Mouse (Mus musculus) liver, embryonic 11.5 days (tissue): ENCODE results near the gene St8sia1. TPM values are rescaled to one million over a fixed set of nuclear protein-coding genes. Genes with fewer than 3 reads are reported as not detected.

Source experiments
- ATAC-seq: fragments of 200-750 bp; cut with Nextera tagmentation; replicated peaks from 2 replicates; pipeline ENCODE4 v1.8.0; 2017; ENCODE audit warnings: moderate number of reproducible peaks, mild to moderate bottlenecking, moderate TSS enrichment, moderate library complexity; ENCODE audit not compliant: low FRiP score
- DNase-seq: peaks from one replicate; pipeline ENCODE4 v3.0.0-alpha.2; 2017; ENCODE audit warnings: low spot score
- H3K27ac ChIP-seq: fragments of 300-500 bp; sonication (generic); 2 replicates; pipeline ENCODE4 v1.5.1; 2014; ENCODE audit warnings: mild to moderate bottlenecking, low read depth, low read length, control low read depth
- H3K27me3 ChIP-seq: fragments of 300-500 bp; sonication (generic); replicated peaks from 2 replicates; pipeline ENCODE4 v1.6.1; 2014; ENCODE audit warnings: low read length, mixed read lengths; ENCODE audit not compliant: control insufficient read depth, insufficient read depth
- H3K36me3 ChIP-seq: fragments of 300-500 bp; sonication (generic); 2 replicates; pipeline ENCODE4 v1.6.1; 2014; ENCODE audit warnings: mild to moderate bottlenecking, low read length, moderate library complexity, mixed read lengths; ENCODE audit not compliant: control insufficient read depth, insufficient read depth
- H3K4me1 ChIP-seq: fragments of 300-500 bp; sonication (generic); replicated peaks from 2 replicates; pipeline ENCODE4 v1.6.1; 2014; ENCODE audit warnings: low read length, mixed read lengths; ENCODE audit not compliant: control insufficient read depth, insufficient read depth
- H3K4me2 ChIP-seq: fragments of 300-500 bp; sonication (generic); 2 replicates; pipeline ENCODE4 v1.6.1; 2014; ENCODE audit warnings: mild to moderate bottlenecking, control low read depth, moderate library complexity
- H3K4me3 ChIP-seq: fragments of 300-500 bp; sonication (generic); 2 replicates; pipeline ENCODE4 v1.5.1; 2014; ENCODE audit warnings: low read depth, low read length, control low read depth
- H3K9ac ChIP-seq: fragments of 300-500 bp; sonication (generic); 2 replicates; pipeline ENCODE4 v1.6.1; 2014; ENCODE audit warnings: low read depth, low read length, control low read depth
- H3K9me3 ChIP-seq: fragments of 300-500 bp; sonication (generic); 2 replicates; pipeline ENCODE4 v1.6.1; 2016; ENCODE audit warnings: low read length, inconsistent platforms, mixed read lengths; ENCODE audit not compliant: control insufficient read depth
- WGBS: fragments of 180-500 bp; shearing (Covaris S2); extraction: QIAGEN DNeasy Blood & Tissue Kit; methylation state at CpG from one replicate; pipeline ENCODE4 v1.1.7; 2014; 5-methylcytosine and 5-hydroxymethylcytosine counted together
- polyA plus RNA-seq: library from polyadenylated mRNA; unstranded; fragments of >200 nt; fragmentation: Nextera tagmentation; extraction: Ambion mirVana; gene quantifications from 2 replicates; pipeline ENCODE4 v1.2.1, GENCODE M21; 2014

Gene St8sia1
- polyA plus RNA-seq, 1 experiment from 2014 or later: 2.1 TPM

GRCm38 (mm10) chr6:142852419-142853377 is 111.6 kb downstream of the St8sia1 start:
- DNase-seq (peak; percentile 10), ATAC-seq (no peak)
- Histone ChIP-seq H3K27ac (no peak overlapping the region), H3K4me3 (no peak overlapping the region), H3K9me3 (no peaks in the 10 kb centered on the region), H3K27me3 (no peaks in the 10 kb centered on the region), H3K36me3 (no peaks in the 10 kb centered on the region), H3K4me2 (no peak overlapping the region), H3K4me1 (no peaks in the 10 kb centered on the region), H3K9ac (no peak overlapping the region)
- WGBS: 69% methylated on average over 6 of the region's 6 CpGs

- ATAC-seq: no peak
- H3K4me2 ChIP-seq: no peak overlapping the region
- no peaks in the 10 kb centered on the region for H3K9me3 ChIP-seq
- H3K4me1 ChIP-seq: no peaks in the 10 kb centered on the region
- H3K36me3 ChIP-seq: no peaks in the 10 kb centered on the region
- DNase-seq: peak; percentile 22
- no peak overlapping the region for H3K27ac ChIP-seq
- H3K9ac ChIP-seq: no peak overlapping the region
- 80% methylated on average over 8 of the region's 8 CpGs for WGBS
- no peak overlapping the region for H3K4me3 ChIP-seq
- no peaks in the 10 kb centered on the region for H3K27me3 ChIP-seq
Observed at GRCm38 (mm10) chr6:142850436-142850835, 113.8 kb downstream of the St8sia1 start.

- Histone ChIP-seq H3K4me2 (no peak overlapping the region), H3K4me1 (no peaks in the 10 kb centered on the region), H3K27ac (no peak overlapping the region), H3K9ac (no peak overlapping the region), H3K27me3 (no peaks in the 10 kb centered on the region), H3K4me3 (no peak overlapping the region), H3K9me3 (no peaks in the 10 kb centered on the region), H3K36me3 (no peaks in the 10 kb centered on the region)
- no peak for ATAC-seq
- 56% methylated on average over 5 of the region's 5 CpGs for WGBS
- peak; percentile 3 for DNase-seq
Observed at GRCm38 (mm10) chr6:142849326-142849725, 114.9 kb downstream of the St8sia1 start.

GRCm38 (mm10) chr6:142847914-142848674 is 116.2 kb downstream of the St8sia1 start:
- Histone ChIP-seq H3K27me3 (no peaks in the 10 kb centered on the region), H3K4me2 (no peak overlapping the region), H3K9ac (no peak overlapping the region), H3K36me3 (no peaks in the 10 kb centered on the region), H3K27ac (no peak overlapping the region), H3K9me3 (no peaks in the 10 kb centered on the region), H3K4me1 (no peaks in the 10 kb centered on the region), H3K4me3 (no peak overlapping the region)
- no peak for ATAC-seq
- DNase-seq: peak; percentile 15
- 83% methylated on average over 8 of the region's 8 CpGs for WGBS

GRCm38 (mm10) chr6:142846855-142847254 is 117.4 kb downstream of the St8sia1 start:
- WGBS: 87% methylated on average over 4 of the region's 4 CpGs
- Histone ChIP-seq H3K9ac (no peak overlapping the region), H3K27ac (no peak overlapping the region), H3K4me1 (no peaks in the 10 kb centered on the region), H3K4me3 (no peak overlapping the region), H3K27me3 (no peaks in the 10 kb centered on the region), H3K9me3 (no peaks in the 10 kb centered on the region), H3K4me2 (no peak overlapping the region), H3K36me3 (no peaks in the 10 kb centered on the region)
- no peak for ATAC-seq
- peak; percentile 8 for DNase-seq

- Histone ChIP-seq H3K27me3 (no peaks in the 10 kb centered on the region), H3K9me3 (no peaks in the 10 kb centered on the region), H3K4me3 (no peak overlapping the region), H3K9ac (no peak overlapping the region), H3K4me1 (no peaks in the 10 kb centered on the region), H3K36me3 (no peaks in the 10 kb centered on the region), H3K4me2 (no peak overlapping the region), H3K27ac (no peak overlapping the region)
- ATAC-seq (no peak), DNase-seq (peak; percentile 24)
- 84% methylated on average over 4 of the region's 4 CpGs for WGBS
Observed at GRCm38 (mm10) chr6:142845066-142845465, 119.2 kb downstream of the St8sia1 start.

GRCm38 (mm10) chr6:142844061-142844460 is 120.2 kb downstream of the St8sia1 start:
- ATAC-seq (no peak), DNase-seq (peak; percentile 10)
- Histone ChIP-seq H3K9ac (no peak overlapping the region), H3K9me3 (no peaks in the 10 kb centered on the region), H3K27me3 (no peaks in the 10 kb centered on the region), H3K4me2 (no peak overlapping the region), H3K4me1 (no peaks in the 10 kb centered on the region), H3K4me3 (no peak overlapping the region), H3K36me3 (no peaks in the 10 kb centered on the region), H3K27ac (no peak overlapping the region)
- 80% methylated on average over 4 of the region's 4 CpGs for WGBS

- Histone ChIP-seq H3K4me3 (no peak overlapping the region), H3K9ac (no peak overlapping the region), H3K9me3 (no peaks in the 10 kb centered on the region), H3K4me2 (no peak overlapping the region), H3K27me3 (no peaks in the 10 kb centered on the region), H3K36me3 (no peaks in the 10 kb centered on the region), H3K27ac (no peak overlapping the region), H3K4me1 (no peaks in the 10 kb centered on the region)
- WGBS: 95% methylated on average over 1 of the region's 1 CpGs
- ATAC-seq (no peak), DNase-seq (no peak)
Observed at GRCm38 (mm10) chr6:142838501-142838900, 125.8 kb downstream of the St8sia1 start.
